Mouse (Mus musculus): ENCODE measurements around the gene Pitpnm3. TPM values are rescaled to one million over a fixed set of nuclear protein-coding genes. Genes with fewer than 3 reads are reported as not detected.

Pitpnm3 gene
- total and polyA plus RNA-seq, 2 experiments from 2014 or later = 3.2 to 14.0 TPM

DNA sequence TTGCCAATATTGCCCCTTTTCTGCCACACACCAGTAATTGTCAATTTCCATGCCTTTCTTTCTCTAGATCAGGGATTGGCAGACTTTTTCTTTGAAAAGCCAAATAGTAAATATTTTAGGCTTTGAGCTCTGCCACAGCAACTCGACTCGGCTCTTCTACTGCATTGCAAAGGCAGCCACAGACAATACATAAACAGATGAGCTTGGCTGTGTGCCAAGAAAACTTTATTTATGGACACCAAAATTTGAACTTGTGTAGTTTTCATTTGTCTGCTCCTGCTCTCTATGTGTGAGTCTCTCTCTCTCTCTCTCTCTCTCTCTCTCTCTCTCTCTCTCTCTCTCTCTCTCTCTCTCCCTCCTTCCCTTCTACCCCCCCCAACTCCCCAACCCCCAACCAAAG lies 80.4 kb downstream of the Pitpnm3 start:
- H3K4me3 ChIP-seq (ENCODE audit: low read depth, low read length) = no peak overlapping the region
- H3K9ac ChIP-seq = no peak overlapping the region
- no peaks in the 10 kb centered on the region; the same call in 1 of the 2 replicates for H3K4me1 ChIP-seq (ENCODE audit: insufficient read depth)
- WGBS = 18% methylated on average over 2 of the region's 2 CpGs
- DNase-seq = no peak
- no peaks in the 10 kb centered on the region for H3K36me3 ChIP-seq (ENCODE audit: insufficient read depth)
- H3K27ac ChIP-seq (ENCODE audit: low read depth, low read length) = no peak overlapping the region
- ATAC-seq = no peak
- no peaks in the 10 kb centered on the region for H3K27me3 ChIP-seq (ENCODE audit: insufficient read depth, low read length)
- no peaks in the 10 kb centered on the region for H3K9me3 ChIP-seq (ENCODE audit: low read length)
- H3K4me2 ChIP-seq (ENCODE audit: low read depth) = no peak overlapping the region
- no peak for TF ChIP-seq CTCF (IDR thresholded peaks at IDR 0.05; ENCODE audit: low read depth)

GRCm38 (mm10) chr11:72052636-72053035 lies 82.9 kb downstream of the Pitpnm3 start:
- Histone ChIP-seq H3K27me3 (ENCODE audit: insufficient read depth, low read length) (no peaks in the 10 kb centered on the region), H3K4me1 (ENCODE audit: insufficient read depth) (no peaks in the 10 kb centered on the region; the same call in 1 of the 2 replicates), H3K27ac (ENCODE audit: low read depth, low read length) (no peak overlapping the region), H3K4me2 (ENCODE audit: low read depth) (no peak overlapping the region), H3K4me3 (ENCODE audit: low read depth, low read length) (no peak overlapping the region), H3K9me3 (ENCODE audit: low read length) (no peaks in the 10 kb centered on the region), H3K9ac (no peak overlapping the region), H3K36me3 (ENCODE audit: insufficient read depth) (no peaks in the 10 kb centered on the region)
- DNase-seq (peak; percentile 86), ATAC-seq (peak; percentile 49)
- TF ChIP-seq CTCF (IDR thresholded peaks at IDR 0.05; ENCODE audit: low read depth) = peak; percentile 93
- WGBS = 15% methylated on average over 5 of the region's 5 CpGs

DNA sequence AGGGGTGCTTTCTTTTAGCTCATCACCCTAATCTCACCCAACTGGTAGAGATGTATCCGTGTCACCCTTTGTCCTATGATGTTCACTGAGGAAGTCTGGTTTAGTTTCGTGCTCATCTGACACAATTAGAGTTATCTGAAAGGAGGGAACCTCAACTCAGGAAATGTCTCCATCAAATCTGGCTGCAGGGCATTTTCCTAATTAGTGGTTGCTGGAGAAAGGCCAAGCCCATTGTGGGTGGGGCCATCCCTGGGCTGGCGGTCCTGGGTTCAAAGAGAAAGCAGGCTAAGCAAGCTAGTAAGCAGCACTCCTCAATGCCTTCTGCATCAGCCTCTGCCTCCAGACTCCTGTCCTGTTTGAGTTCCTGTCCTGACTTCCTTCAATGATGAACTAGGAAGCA lies 83.4 kb downstream of the Pitpnm3 start:
- no peak for TF ChIP-seq CTCF (IDR thresholded peaks at IDR 0.05; ENCODE audit: low read depth)
- Histone ChIP-seq H3K4me2 (ENCODE audit: low read depth) (no peak overlapping the region), H3K4me1 (ENCODE audit: insufficient read depth) (no peaks in the 10 kb centered on the region; the same call in 1 of the 2 replicates), H3K27ac (ENCODE audit: low read depth, low read length) (no peak overlapping the region), H3K27me3 (ENCODE audit: insufficient read depth, low read length) (no peaks in the 10 kb centered on the region), H3K9ac (no peak overlapping the region), H3K4me3 (ENCODE audit: low read depth, low read length) (no peak overlapping the region), H3K9me3 (ENCODE audit: low read length) (no peaks in the 10 kb centered on the region), H3K36me3 (ENCODE audit: insufficient read depth) (no peaks in the 10 kb centered on the region)
- DNase-seq = no peak
- 34% methylated on average over 3 of the region's 3 CpGs for WGBS
- ATAC-seq = no peak

- DNase-seq (peak; percentile 82), ATAC-seq (peak; percentile 77)
- no peaks in the 10 kb centered on the region; the same call in 1 of the 2 replicates for H3K4me1 ChIP-seq (ENCODE audit: insufficient read depth)
- peak; percentile 77 for TF ChIP-seq CTCF (IDR thresholded peaks at IDR 0.05; ENCODE audit: low read depth)
- peak overlapping the region; percentile 86 for H3K4me2 ChIP-seq (ENCODE audit: low read depth)
- H3K9me3 ChIP-seq (ENCODE audit: low read length) = no peaks in the 10 kb centered on the region
- H3K27me3 ChIP-seq (ENCODE audit: insufficient read depth, low read length) = no peaks in the 10 kb centered on the region
- peak overlapping the region; percentile 57 for H3K4me3 ChIP-seq (ENCODE audit: low read depth, low read length)
- H3K36me3 ChIP-seq (ENCODE audit: insufficient read depth) = no peaks in the 10 kb centered on the region
- peak overlapping the region; percentile 66 for H3K27ac ChIP-seq (ENCODE audit: low read depth, low read length)
- WGBS = 4% methylated on average over 45 of the region's 45 CpGs
- H3K9ac ChIP-seq = peak overlapping the region; percentile 63
Observed at GRCm38 (mm10) chr11:72050895-72051858, 84.4 kb downstream of the Pitpnm3 start.

DNA sequence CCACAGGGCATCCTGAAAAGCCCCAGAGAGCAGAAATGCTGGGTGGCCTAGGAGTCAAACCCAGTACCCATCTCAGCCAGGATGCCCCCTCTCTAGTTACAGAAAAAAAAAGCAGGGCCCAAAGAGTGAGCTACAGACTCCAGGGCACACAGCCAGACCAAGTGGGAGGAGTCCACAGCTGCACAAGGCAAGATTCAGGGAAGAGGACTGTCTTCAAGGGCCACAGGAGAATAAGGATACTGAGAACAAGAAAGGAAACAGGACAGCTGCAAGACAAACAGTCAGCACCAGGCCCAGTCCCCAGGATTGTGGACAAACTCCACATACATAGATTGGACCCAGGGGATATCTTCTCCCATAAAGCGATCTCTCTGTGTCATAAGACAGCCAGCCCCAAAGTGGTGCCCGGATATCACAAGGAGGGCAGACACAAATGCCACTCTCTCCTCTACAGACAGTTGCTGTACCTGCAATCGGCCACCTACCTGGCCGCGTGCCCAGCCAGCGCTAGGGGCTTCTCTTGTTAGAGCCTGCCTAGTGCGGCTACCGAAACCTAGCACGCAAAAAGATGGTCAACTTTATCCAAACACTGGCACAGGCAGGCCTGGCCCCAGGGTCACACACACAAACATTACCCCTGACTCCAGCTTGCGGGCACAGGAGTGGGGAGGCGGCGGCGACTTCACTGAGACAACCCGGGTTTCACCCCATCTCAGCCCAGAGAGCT lies 85.2 kb downstream of the Pitpnm3 start:
- H3K4me1 ChIP-seq (ENCODE audit: insufficient read depth) = no peaks in the 10 kb centered on the region; the same call in 1 of the 2 replicates
- peak overlapping the region; percentile 63 for H3K9ac ChIP-seq
- ATAC-seq (no peak), DNase-seq (no peak)
- no peaks in the 10 kb centered on the region for H3K9me3 ChIP-seq (ENCODE audit: low read length)
- WGBS = 15% methylated on average over 14 of the region's 14 CpGs
- H3K27me3 ChIP-seq (ENCODE audit: insufficient read depth, low read length) = no peaks in the 10 kb centered on the region
- no peaks in the 10 kb centered on the region for H3K36me3 ChIP-seq (ENCODE audit: insufficient read depth)
- no peak for TF ChIP-seq CTCF (IDR thresholded peaks at IDR 0.05; ENCODE audit: low read depth)
- peak overlapping the region; percentile 57 for H3K4me3 ChIP-seq (ENCODE audit: low read depth, low read length)
- H3K27ac ChIP-seq (ENCODE audit: low read depth, low read length) = peak overlapping the region; percentile 66
- H3K4me2 ChIP-seq (ENCODE audit: low read depth) = peak overlapping the region; percentile 86

DNA sequence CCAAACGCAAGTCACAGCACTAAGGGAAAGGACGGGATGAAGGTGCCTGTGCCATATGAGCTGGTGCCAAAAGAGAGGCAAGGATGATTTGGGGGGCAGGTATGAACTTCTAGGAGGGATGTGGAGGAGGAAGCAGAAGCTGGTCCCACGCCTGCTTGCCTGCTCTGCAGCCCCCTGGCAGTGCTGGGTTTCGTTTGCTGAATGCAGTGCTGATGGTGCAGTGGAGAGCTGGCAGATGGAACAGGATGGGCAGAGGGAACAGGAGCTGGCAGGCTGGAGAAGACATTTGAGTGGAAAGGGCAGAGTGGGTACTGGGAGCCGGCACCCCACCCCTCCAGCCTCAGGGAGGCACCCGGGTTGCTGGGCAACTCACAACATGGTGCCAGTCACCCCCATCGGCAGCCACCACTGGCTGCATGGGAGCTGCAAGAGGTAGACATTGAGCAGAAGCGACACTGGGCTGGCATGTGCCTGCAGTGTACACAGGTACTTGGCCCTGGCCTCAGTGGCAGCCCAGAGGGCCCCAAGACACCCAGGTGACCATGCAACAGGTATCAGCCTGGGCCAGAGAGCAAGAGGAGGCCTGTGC lies 86.3 kb downstream of the Pitpnm3 start:
- H3K9me3 ChIP-seq (ENCODE audit: low read length) = no peaks in the 10 kb centered on the region
- no peaks in the 10 kb centered on the region for H3K36me3 ChIP-seq (ENCODE audit: insufficient read depth)
- 65% methylated on average over 8 of the region's 8 CpGs for WGBS
- H3K9ac ChIP-seq = no peak overlapping the region
- no peaks in the 10 kb centered on the region for H3K27me3 ChIP-seq (ENCODE audit: insufficient read depth, low read length)
- H3K4me3 ChIP-seq (ENCODE audit: low read depth, low read length) = no peak overlapping the region
- ATAC-seq (no peak), DNase-seq (no peak)
- TF ChIP-seq CTCF (IDR thresholded peaks at IDR 0.05; ENCODE audit: low read depth) = no peak
- H3K4me2 ChIP-seq (ENCODE audit: low read depth) = no peak overlapping the region
- no peak overlapping the region for H3K27ac ChIP-seq (ENCODE audit: low read depth, low read length)
- H3K4me1 ChIP-seq (ENCODE audit: insufficient read depth) = no peaks in the 10 kb centered on the region; the same call in 1 of the 2 replicates
